In the genomic region with DNA sequence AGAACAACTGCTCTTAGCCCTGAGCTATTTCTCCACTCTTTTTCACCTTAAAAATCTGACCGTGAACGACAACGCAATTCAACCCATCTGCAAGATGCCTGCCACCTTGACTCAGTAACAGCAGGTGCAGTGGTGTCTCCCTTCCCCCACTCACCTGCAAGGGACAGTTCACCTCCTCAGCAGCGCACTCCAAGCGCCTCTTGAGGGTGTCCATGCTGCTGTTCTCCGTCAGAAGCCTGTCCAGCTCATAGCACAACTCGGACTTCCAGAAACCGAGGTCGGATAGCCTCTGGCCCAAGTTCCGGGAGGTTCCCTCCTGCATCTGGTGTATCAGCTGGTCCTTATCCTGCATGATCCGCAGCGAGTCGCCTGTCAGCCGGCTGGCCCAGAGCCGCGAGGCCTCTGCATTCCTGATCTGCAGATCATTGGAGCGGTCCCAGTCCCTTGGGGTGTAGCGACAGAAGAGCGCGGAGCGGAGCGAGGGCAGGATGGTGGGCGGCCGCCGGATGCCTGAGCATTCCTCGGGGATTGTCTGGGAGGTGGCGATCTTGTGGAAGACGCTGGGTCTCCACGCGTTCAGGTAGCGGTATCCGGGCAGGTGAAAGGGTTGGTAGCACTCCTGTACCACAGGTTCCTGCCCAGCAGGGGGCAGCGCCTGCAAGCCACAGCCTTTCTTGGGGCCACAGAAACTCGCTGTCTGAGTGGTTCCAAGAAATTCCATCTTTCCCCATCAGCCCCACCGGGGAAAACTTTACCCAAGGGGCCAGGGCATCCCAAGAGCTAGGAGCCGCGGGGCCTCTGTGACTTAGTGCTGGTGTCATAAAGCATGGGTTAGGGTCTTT, we compare ENCODE assay signal across 8 mouse cellular contexts. TPM values are rescaled to one million over a fixed set of nuclear protein-coding genes. Genes with fewer than 3 reads are reported as not detected.
DNase-seq lines count a peak whose midpoint lies in the region; ATAC-seq lines count a peak whose summit lies in the region.

TSS of gene Tekt5 (minus strand) at position 792 of the 842 bp plus-strand sequence.

- H3K9ac ChIP-seq in neural tube, embryonic 15.5 days (replicated peaks), result peak within 1 kb of the TSS; percentile 39

- no peaks in the 10 kb centered on the region for H3K36me3 ChIP-seq in neural tube, embryonic 15.5 days

- peak within 1 kb of the TSS; percentile 10 for H3K27ac ChIP-seq in neural tube, embryonic 15.5 days (replicated peaks)

- peaks cover 10% of the 10 kb centered on the region for H3K4me1 ChIP-seq in neural tube, embryonic 15.5 days

- no peaks in the 10 kb centered on the region for H3K27me3 ChIP-seq in neural tube, embryonic 15.5 days (replicated peaks)

- H3K9me3 ChIP-seq in neural tube, embryonic 15.5 days (replicated peaks), result no peaks in the 10 kb centered on the region

- 9% methylated on average over 37 of the region's 37 CpGs for WGBS in neural tube, embryonic 15.5 days

- H3K4me2 ChIP-seq in neural tube, embryonic 15.5 days, result peak within 1 kb of the TSS; percentile 61

- DNase-seq in layer of hippocampus, postnatal 10 days (ENCODE audit: low spot score in 2 of 2), result peak; percentile 40 to 46
- no peak for DNase-seq in layer of hippocampus, adult 11-12 months (ENCODE audit: low spot score)
- DNase-seq in cerebellum, adult 8-10 months, result peak; percentile 43
- DNase-seq in frontal cortex, postnatal 10 days (ENCODE audit: low spot score in 2 of 2), result peak; percentile 5 to 36
- peak; percentile 76 for DNase-seq in kidney, adult 18-20 months
- DNase-seq in lung, adult 18-20 months, result peak; percentile 59 to 71
- DNase-seq in urinary bladder, postnatal 36 days (ENCODE audit: low spot score in 2 of 2), result peak; percentile 48 to 62

- peak within 1 kb of the TSS; percentile 40 for H3K4me3 ChIP-seq in neural tube, embryonic 15.5 days (replicated peaks)

- ATAC-seq in neural tube, embryonic 15.5 days (ENCODE audit: low FRiP score), result peak; percentile 73

RNA-seq across cellular contexts. Expression of gene Tekt5, which starts in this region (rescaled TPM):
- total RNA-seq in layer of hippocampus, postnatal 10 days (2021), result 1 to 10 TPM; 6.2 to 8.4 TPM
- 19.9 and 25.6 TPM in 2 replicates for polyA plus RNA-seq in neural tube, embryonic 15.5 days (2015; fragmentation: Nextera tagmentation; extraction: Ambion mirVana)
